Mouse (Mus musculus) kidney, adult 2 months (tissue): ENCODE measurements around the gene Acly.

Source experiments
- CTCF ChIP-seq: fragments of 200-500 bp; conservative IDR thresholded peaks from 2 replicates; pipeline ENCODE4 v1.5.1; 2011; ENCODE audit warnings: low read depth, mild to moderate bottlenecking, control low read depth, low read length, moderate library complexity, mixed read lengths; ENCODE audit not compliant: insufficient read depth, insufficient read length
- POLR2A ChIP-seq: fragments of 200-500 bp; IDR thresholded peaks from one replicate; pipeline ENCODE4 v1.6.1; 2011; ENCODE audit warnings: low read depth, low read length, control low read depth

DNA sequence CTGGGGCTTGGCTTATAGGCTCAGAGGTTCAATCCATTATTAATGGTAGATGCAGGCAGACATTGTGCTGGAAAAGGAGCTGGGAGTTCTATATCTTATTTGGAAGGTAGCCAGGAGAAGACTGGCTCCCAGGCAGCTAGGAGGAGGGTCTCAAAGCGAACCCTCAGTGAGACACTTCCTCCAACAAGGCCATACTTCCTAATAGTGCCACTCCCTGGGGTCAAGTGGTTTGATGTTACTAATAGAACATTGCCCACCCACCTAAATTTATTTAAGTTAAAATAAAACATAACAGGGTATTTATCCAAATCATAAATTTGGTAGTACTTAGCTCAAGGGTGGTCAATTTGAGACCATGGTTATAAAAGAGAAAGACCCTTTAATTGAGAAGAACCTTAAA is 62.0 kb downstream of the Acly start:
- TF ChIP-seq CTCF (no peak), POLR2A (no peak)
